In genomic region chr11:98018222-98018621, GRCm38 (mm10) we compare ENCODE assay signal across 20 mouse cellular contexts. TPM values are rescaled to one million over a fixed set of nuclear protein-coding genes. Genes with fewer than 3 reads are reported as not detected.
A peak's percentile ranks its signal among the peaks of the same experiment; 100 is the strongest.
DNase-seq lines count a peak whose midpoint lies in the region; ATAC-seq and TF ChIP-seq lines count a peak whose summit lies in the region.
"Had no signal": no experiment of that assay in that cellular context is flagged by ENCODE, and none has a peak within 500 bp of the region (broad histone marks: within the 10 kb centered on the region; RNA-seq: fewer than 3 reads in every experiment).

No protein-coding gene starts in this region.

- DNase-seq in forebrain, embryonic 11.5 days (ENCODE audit: low spot score) = no peak
- DNase-seq in lung, postnatal 36 days = peak; percentile 22
- DNase-seq in lung, postnatal 10 days = no peak
- DNase-seq in gastrocnemius, adult 2 months = peak; percentile 86
- DNase-seq in frontal cortex, postnatal 14 days (ENCODE audit: low spot score in 2 of 2) = no peak
- DNase-seq: adrenal gland, adult 8-10 months; cerebellum, adult 9-11 months; heart, adult 18-20 months; heart, postnatal 4 days; kidney, adult 11 months; kidney, postnatal 14 days; layer of hippocampus, postnatal 36 days; spleen, adult 18-20 months; thymus, postnatal 4 days had no signal

- 0 out of 2 replicates have a peak overlapping the region, but pooled peaks have one; percentile 88 for H3K27ac ChIP-seq in forebrain, embryonic 13.5 days
- no peak overlapping the region for H3K27ac ChIP-seq in forebrain, embryonic 11.5 days (ENCODE audit: low read depth, low read length)
- H3K27ac ChIP-seq in gastrocnemius, adult 2 months = peak overlapping the region; percentile 96
- 0 out of 2 replicates have a peak overlapping the region, but pooled peaks have one; percentile 10 for H3K27ac ChIP-seq in midbrain, embryonic 16.5 days (ENCODE audit: low read length)
- H3K27ac ChIP-seq: limb, embryonic 13.5 days; stomach, postnatal 0 days had no signal

- no peaks in the 10 kb centered on the region for H3K9me3 ChIP-seq in forebrain, embryonic 13.5 days (replicated peaks)
- H3K9me3 ChIP-seq in forebrain, embryonic 11.5 days (ENCODE audit: control insufficient read depth, low read length) = no peaks in the 10 kb centered on the region
- H3K9me3 ChIP-seq in midbrain, embryonic 16.5 days (replicated peaks; ENCODE audit: control insufficient read depth, low read length, poor library complexity, severe bottlenecking) = no peaks in the 10 kb centered on the region
- H3K9me3 ChIP-seq: limb, embryonic 13.5 days had no signal

- WGBS in forebrain, embryonic 13.5 days = 67% methylated on average over 6 of the region's 6 CpGs
- 72% methylated on average over 6 of the region's 6 CpGs for WGBS in forebrain, embryonic 11.5 days
- WGBS in midbrain, embryonic 16.5 days = 45% methylated on average over 6 of the region's 6 CpGs

- peaks cover 54% of the 10 kb centered on the region for H3K36me3 ChIP-seq in forebrain, embryonic 13.5 days (ENCODE audit: poor library complexity, severe bottlenecking)
- no peaks in the 10 kb centered on the region for H3K36me3 ChIP-seq in forebrain, embryonic 11.5 days (ENCODE audit: control insufficient read depth, insufficient read depth, low read length)
- peaks cover 29% of the 10 kb centered on the region for H3K36me3 ChIP-seq in midbrain, embryonic 16.5 days (ENCODE audit: control insufficient read depth, insufficient read depth, low read length)

- no peak overlapping the region for H3K4me2 ChIP-seq in forebrain, embryonic 13.5 days
- no peak overlapping the region for H3K4me2 ChIP-seq in forebrain, embryonic 11.5 days (ENCODE audit: low read depth, low read length, severe bottlenecking)
- H3K4me2 ChIP-seq in midbrain, embryonic 16.5 days (ENCODE audit: low read length) = no peak overlapping the region
- H3K4me2 ChIP-seq: limb, embryonic 13.5 days had no signal

- no peaks in the 10 kb centered on the region for H3K27me3 ChIP-seq in forebrain, embryonic 13.5 days
- H3K27me3 ChIP-seq in forebrain, embryonic 11.5 days (ENCODE audit: control insufficient read depth, insufficient read depth, low read length) = no peaks in the 10 kb centered on the region
- H3K27me3 ChIP-seq in midbrain, embryonic 16.5 days (ENCODE audit: control insufficient read depth, insufficient read depth, low read depth, low read length) = no peaks in the 10 kb centered on the region
- H3K27me3 ChIP-seq: limb, embryonic 13.5 days had no signal

- no peak overlapping the region for H3K4me3 ChIP-seq in forebrain, embryonic 13.5 days
- H3K4me3 ChIP-seq in forebrain, embryonic 11.5 days (ENCODE audit: low read depth, low read length) = no peak overlapping the region
- peak overlapping the region; percentile 81 for H3K4me3 ChIP-seq in gastrocnemius, adult 2 months
- H3K4me3 ChIP-seq in midbrain, embryonic 16.5 days (ENCODE audit: low read depth, low read length) = no peak overlapping the region
- H3K4me3 ChIP-seq: limb, embryonic 13.5 days had no signal

- intact Hi-C loops in gastrocnemius, adult 2 months (cut with DNase I) = no loop called here

- peak; percentile 58 for TF ChIP-seq CTCF in gastrocnemius, adult 2 months (IDR thresholded peaks at IDR 0.05)

- H3K4me1 ChIP-seq in forebrain, embryonic 13.5 days = peaks cover 46% of the 10 kb centered on the region
- peaks cover 20% of the 10 kb centered on the region for H3K4me1 ChIP-seq in forebrain, embryonic 11.5 days (replicated peaks; ENCODE audit: control insufficient read depth, insufficient read depth, low read length)
- peaks cover 35% of the 10 kb centered on the region for H3K4me1 ChIP-seq in midbrain, embryonic 16.5 days (ENCODE audit: control insufficient read depth, insufficient read depth, low read length)

- no peak for ATAC-seq in forebrain, embryonic 13.5 days
- ATAC-seq in forebrain, embryonic 11.5 days (replicated peaks; ENCODE audit: low FRiP score) = no peak
- no peak for ATAC-seq in midbrain, embryonic 16.5 days
- ATAC-seq in activated CD4-positive, CD25-positive, alpha-beta regulatory T cell, adult 4 months = no peak

- peak overlapping the region; percentile 30; the same call in 1 of the 2 replicates for H3K9ac ChIP-seq in forebrain, embryonic 13.5 days
- H3K9ac ChIP-seq in forebrain, embryonic 11.5 days (ENCODE audit: low read length) = no peak overlapping the region
- no peak overlapping the region for H3K9ac ChIP-seq in midbrain, embryonic 16.5 days (ENCODE audit: low read depth, low read length)
- H3K9ac ChIP-seq: limb, embryonic 13.5 days had no signal

RNA-seq across cellular contexts. Expression of gene Cacnb1, which starts 4.6 kb away (rescaled TPM):
- 25.9 and 29.9 TPM in 2 replicates for polyA plus RNA-seq in forebrain, embryonic 13.5 days (2015; fragmentation: Nextera tagmentation; extraction: Ambion mirVana)
- polyA plus RNA-seq in forebrain, embryonic 11.5 days (2014; fragmentation: Nextera tagmentation; extraction: Ambion mirVana) = 9.6 and 11.1 TPM in 2 replicates
- total RNA-seq in gastrocnemius, adult 2 months (2021) = 100 to 1,000 TPM; 199 to 214 TPM
- polyA plus RNA-seq in midbrain, embryonic 16.5 days (2015; fragmentation: Nextera tagmentation; extraction: Ambion mirVana) = 73.2 and 77.6 TPM in 2 replicates
- polyA plus RNA-seq in activated CD4-positive, CD25-positive, alpha-beta regulatory T cell, adult 4 months (2017; shearing (Covaris generic)) = 1 to 10 TPM; 1.4 to 2.9 TPM

RNA-seq across cellular contexts. Expression of gene Rpl19, which starts 8.3 kb away (rescaled TPM):
- polyA plus RNA-seq in forebrain, embryonic 13.5 days (2015; fragmentation: Nextera tagmentation; extraction: Ambion mirVana) = 801 and 821 TPM in 2 replicates
- 897 and 919 TPM in 2 replicates for polyA plus RNA-seq in forebrain, embryonic 11.5 days (2014; fragmentation: Nextera tagmentation; extraction: Ambion mirVana)
- total RNA-seq in gastrocnemius, adult 2 months (2021) = 100 to 1,000 TPM; 404 to 490 TPM
- polyA plus RNA-seq in midbrain, embryonic 16.5 days (2015; fragmentation: Nextera tagmentation; extraction: Ambion mirVana) = 583 and 598 TPM in 2 replicates
- polyA plus RNA-seq in activated CD4-positive, CD25-positive, alpha-beta regulatory T cell, adult 4 months (2017; shearing (Covaris generic)) = 1,000 to 10,000 TPM; 3,386 to 3,946 TPM

RNA-seq across cellular contexts. Expression of gene Arl5c, which starts 22.2 kb away (rescaled TPM):
- polyA plus RNA-seq in forebrain, embryonic 13.5 days (2015; fragmentation: Nextera tagmentation; extraction: Ambion mirVana) = 8.4 and 11.0 TPM in 2 replicates
- polyA plus RNA-seq in forebrain, embryonic 11.5 days (2014; fragmentation: Nextera tagmentation; extraction: Ambion mirVana) = 10.4 and 12.3 TPM in 2 replicates
- under 1 TPM; 0.31 to 0.47 TPM for total RNA-seq in gastrocnemius, adult 2 months (2021)
- 6.3 and 8.4 TPM in 2 replicates for polyA plus RNA-seq in midbrain, embryonic 16.5 days (2015; fragmentation: Nextera tagmentation; extraction: Ambion mirVana)
- 10 to 100 TPM; 70.4 to 78.5 TPM for polyA plus RNA-seq in activated CD4-positive, CD25-positive, alpha-beta regulatory T cell, adult 4 months (2017; shearing (Covaris generic))

RNA-seq across cellular contexts. Expression of gene Plxdc1, which starts 32.0 kb away (rescaled TPM):
- 0.14 and 0.34 TPM in 2 replicates for polyA plus RNA-seq in forebrain, embryonic 13.5 days (2015; fragmentation: Nextera tagmentation; extraction: Ambion mirVana)
- 0.20 TPM in 1 of 2 replicates, not detected in the other for polyA plus RNA-seq in forebrain, embryonic 11.5 days (2014; fragmentation: Nextera tagmentation; extraction: Ambion mirVana)
- total RNA-seq in gastrocnemius, adult 2 months (2021) = 1 to 10 TPM; 3.0 to 3.1 TPM
- 2.7 and 3.1 TPM in 2 replicates for polyA plus RNA-seq in midbrain, embryonic 16.5 days (2015; fragmentation: Nextera tagmentation; extraction: Ambion mirVana)
- 1 to 10 TPM; 5.8 to 6.4 TPM for polyA plus RNA-seq in activated CD4-positive, CD25-positive, alpha-beta regulatory T cell, adult 4 months (2017; shearing (Covaris generic))

RNA-seq across cellular contexts. Expression of gene Stac2, which starts 35.0 kb away (rescaled TPM):
- polyA plus RNA-seq in forebrain, embryonic 13.5 days (2015; fragmentation: Nextera tagmentation; extraction: Ambion mirVana) = 1.2 and 1.6 TPM in 2 replicates
- 0.81 and 0.86 TPM in 2 replicates for polyA plus RNA-seq in forebrain, embryonic 11.5 days (2014; fragmentation: Nextera tagmentation; extraction: Ambion mirVana)
- under 1 TPM in 1 of 2 experiments, not detected in 1; 0.11 TPM for total RNA-seq in gastrocnemius, adult 2 months (2021)
- polyA plus RNA-seq in midbrain, embryonic 16.5 days (2015; fragmentation: Nextera tagmentation; extraction: Ambion mirVana) = 2.6 and 4.0 TPM in 2 replicates
- under 1 TPM in 1 of 2 experiments, not detected in 1; 0.37 TPM for polyA plus RNA-seq in activated CD4-positive, CD25-positive, alpha-beta regulatory T cell, adult 4 months (2017; shearing (Covaris generic))
- total RNA-seq: megakaryocyte progenitor cell, adult 5-6 weeks had no signal

Comparison
In these comparisons a context has a peak if more than half of its experiments do, and no peak if none do; other contexts are left out.
1. DNase-seq: peak in lung, postnatal 36 days (single experiment) and gastrocnemius, adult 2 months (single experiment); none in forebrain, embryonic 11.5 days (single experiment), lung, postnatal 10 days (single experiment) and frontal cortex, postnatal 14 days (0 of 2).